Mouse (Mus musculus): ENCODE results near the gene Znrf1. TPM values are rescaled to one million over a fixed set of nuclear protein-coding genes. Genes with fewer than 3 reads are reported as not detected.

Gene Znrf1
- polyA plus RNA-seq, 1 experiment from 2014 or later = 33.8 TPM

GRCm38 (mm10) chr8:111577880-111578533 is 42.1 kb downstream of the Znrf1 start:
- Histone ChIP-seq H3K9ac (ENCODE audit: low read length) (no peak overlapping the region), H3K27ac (replicated peaks in 1 of 2; ENCODE audit: control insufficient read depth in 1 of 2, insufficient read depth in 1 of 2, low read depth in 2 of 2, low read length in 2 of 2) (no peak overlapping the region), H3K4me3 (ENCODE audit: control insufficient read depth in 1 of 2, insufficient read depth in 1 of 2, low read depth in 1 of 2, low read length in 2 of 2) (no peak overlapping the region), H3K36me3 (ENCODE audit: control insufficient read depth, insufficient read depth, low read length) (peaks cover 2% of the 10 kb centered on the region; the same call in 1 of the 2 replicates), H3K27me3 (ENCODE audit: control insufficient read depth, insufficient read depth, low read length) (no peaks in the 10 kb centered on the region), H3K9me3 (ENCODE audit: control insufficient read depth, low read length) (no peaks in the 10 kb centered on the region), H3K4me2 (ENCODE audit: low read length) (no peak overlapping the region), H3K4me1 (ENCODE audit: control insufficient read depth in 2 of 2, insufficient read depth in 2 of 2, low read length in 2 of 2) (peaks cover 3 to 16% of the 10 kb centered on the region in 2 experiments; a peak in 3 of 4 replicates)
- WGBS = 77% methylated on average over 9 of the region's 9 CpGs
- ATAC-seq (ENCODE audit: insufficient number of reproducible peaks, insufficient read depth, low FRiP score, low read depth) = no peak

GRCm38 (mm10) chr8:111579318-111579717 is 43.4 kb downstream of the Znrf1 start:
- no peak overlapping the region for H3K4me2 ChIP-seq (ENCODE audit: low read length)
- H3K27ac ChIP-seq (replicated peaks in 1 of 2; ENCODE audit: control insufficient read depth in 1 of 2, insufficient read depth in 1 of 2, low read depth in 2 of 2, low read length in 2 of 2) = no peak overlapping the region
- H3K9me3 ChIP-seq (ENCODE audit: control insufficient read depth, low read length) = no peaks in the 10 kb centered on the region
- H3K27me3 ChIP-seq (ENCODE audit: control insufficient read depth, insufficient read depth, low read length) = no peaks in the 10 kb centered on the region
- H3K4me1 ChIP-seq (ENCODE audit: control insufficient read depth in 2 of 2, insufficient read depth in 2 of 2, low read length in 2 of 2) = peaks cover 0 to 8% of the 10 kb centered on the region in 2 experiments; a peak in 1 of 4 replicates
- 94% methylated on average over 1 of the region's 1 CpGs for WGBS
- no peak for ATAC-seq (ENCODE audit: insufficient number of reproducible peaks, insufficient read depth, low FRiP score, low read depth)
- no peak overlapping the region for H3K9ac ChIP-seq (ENCODE audit: low read length)
- no peak overlapping the region for H3K4me3 ChIP-seq (ENCODE audit: control insufficient read depth in 1 of 2, insufficient read depth in 1 of 2, low read depth in 1 of 2, low read length in 2 of 2)
- peaks cover 2% of the 10 kb centered on the region; the same call in 1 of the 2 replicates for H3K36me3 ChIP-seq (ENCODE audit: control insufficient read depth, insufficient read depth, low read length)

GRCm38 (mm10) chr8:111580306-111580705 is 44.4 kb downstream of the Znrf1 start:
- no peak overlapping the region for H3K4me2 ChIP-seq (ENCODE audit: low read length)
- 70% methylated on average over 3 of the region's 3 CpGs for WGBS
- no peaks in the 10 kb centered on the region for H3K27me3 ChIP-seq (ENCODE audit: control insufficient read depth, insufficient read depth, low read length)
- no peak for ATAC-seq (ENCODE audit: insufficient number of reproducible peaks, insufficient read depth, low FRiP score, low read depth)
- H3K27ac ChIP-seq (replicated peaks in 1 of 2; ENCODE audit: control insufficient read depth in 1 of 2, insufficient read depth in 1 of 2, low read depth in 2 of 2, low read length in 2 of 2) = no peak overlapping the region
- H3K9ac ChIP-seq (ENCODE audit: low read length) = no peak overlapping the region
- H3K9me3 ChIP-seq (ENCODE audit: control insufficient read depth, low read length) = no peaks in the 10 kb centered on the region
- peaks cover 0 to 11% of the 10 kb centered on the region in 2 experiments; a peak in 2 of 4 replicates for H3K4me1 ChIP-seq (ENCODE audit: control insufficient read depth in 2 of 2, insufficient read depth in 2 of 2, low read length in 2 of 2)
- peaks cover 2% of the 10 kb centered on the region; the same call in 1 of the 2 replicates for H3K36me3 ChIP-seq (ENCODE audit: control insufficient read depth, insufficient read depth, low read length)
- no peak overlapping the region for H3K4me3 ChIP-seq (ENCODE audit: control insufficient read depth in 1 of 2, insufficient read depth in 1 of 2, low read depth in 1 of 2, low read length in 2 of 2)

- Histone ChIP-seq H3K36me3 (ENCODE audit: control insufficient read depth, insufficient read depth, low read length) (no peaks in the 10 kb centered on the region), H3K4me2 (ENCODE audit: low read length) (no peak overlapping the region), H3K27me3 (ENCODE audit: control insufficient read depth, insufficient read depth, low read length) (no peaks in the 10 kb centered on the region), H3K27ac (replicated peaks in 1 of 2; ENCODE audit: control insufficient read depth in 1 of 2, insufficient read depth in 1 of 2, low read depth in 2 of 2, low read length in 2 of 2) (no peak overlapping the region), H3K9me3 (ENCODE audit: control insufficient read depth, low read length) (no peaks in the 10 kb centered on the region), H3K4me1 (ENCODE audit: control insufficient read depth in 2 of 2, insufficient read depth in 2 of 2, low read length in 2 of 2) (peaks cover 0 to 6% of the 10 kb centered on the region in 2 experiments; a peak in 2 of 4 replicates), H3K9ac (ENCODE audit: low read length) (no peak overlapping the region), H3K4me3 (ENCODE audit: control insufficient read depth in 1 of 2, insufficient read depth in 1 of 2, low read depth in 1 of 2, low read length in 2 of 2) (no peak overlapping the region)
- WGBS = 86% methylated on average over 3 of the region's 3 CpGs
- no peak for ATAC-seq (ENCODE audit: insufficient number of reproducible peaks, insufficient read depth, low FRiP score, low read depth)
Measured at GRCm38 (mm10) chr8:111582386-111582785, 46.5 kb downstream of the Znrf1 start.

- H3K27me3 ChIP-seq (ENCODE audit: control insufficient read depth, insufficient read depth, low read length) = no peaks in the 10 kb centered on the region
- no peak overlapping the region for H3K4me3 ChIP-seq (ENCODE audit: control insufficient read depth in 1 of 2, insufficient read depth in 1 of 2, low read depth in 1 of 2, low read length in 2 of 2)
- no peak overlapping the region for H3K27ac ChIP-seq (replicated peaks in 1 of 2; ENCODE audit: control insufficient read depth in 1 of 2, insufficient read depth in 1 of 2, low read depth in 2 of 2, low read length in 2 of 2)
- no peaks in the 10 kb centered on the region for H3K36me3 ChIP-seq (ENCODE audit: control insufficient read depth, insufficient read depth, low read length)
- no peaks in the 10 kb centered on the region for H3K9me3 ChIP-seq (ENCODE audit: control insufficient read depth, low read length)
- no peak overlapping the region for H3K4me2 ChIP-seq (ENCODE audit: low read length)
- H3K9ac ChIP-seq (ENCODE audit: low read length) = no peak overlapping the region
- peaks cover 0 to 3% of the 10 kb centered on the region in 2 experiments; a peak in 1 of 4 replicates for H3K4me1 ChIP-seq (ENCODE audit: control insufficient read depth in 2 of 2, insufficient read depth in 2 of 2, low read length in 2 of 2)
- WGBS = 84% methylated on average over 3 of the region's 3 CpGs
- no peak for ATAC-seq (ENCODE audit: insufficient number of reproducible peaks, insufficient read depth, low FRiP score, low read depth)
Measured at GRCm38 (mm10) chr8:111584946-111585345, 49.0 kb downstream of the Znrf1 start.

- 83% methylated on average over 1 of the region's 1 CpGs for WGBS
- ATAC-seq (ENCODE audit: insufficient number of reproducible peaks, insufficient read depth, low FRiP score, low read depth) = no peak
Measured at GRCm38 (mm10) chr8:111587545-111588094, 51.7 kb downstream of the Znrf1 start.

GRCm38 (mm10) chr8:111588336-111588735 is 52.4 kb downstream of the Znrf1 start:
- 73% methylated on average over 2 of the region's 2 CpGs for WGBS
- H3K36me3 ChIP-seq (ENCODE audit: control insufficient read depth, insufficient read depth, low read length) = no peaks in the 10 kb centered on the region
- no peak overlapping the region for H3K4me2 ChIP-seq (ENCODE audit: low read length)
- no peak for ATAC-seq (ENCODE audit: insufficient number of reproducible peaks, insufficient read depth, low FRiP score, low read depth)
- no peak overlapping the region for H3K4me3 ChIP-seq (ENCODE audit: control insufficient read depth in 1 of 2, insufficient read depth in 1 of 2, low read depth in 1 of 2, low read length in 2 of 2)
- no peak overlapping the region for H3K27ac ChIP-seq (replicated peaks in 1 of 2; ENCODE audit: control insufficient read depth in 1 of 2, insufficient read depth in 1 of 2, low read depth in 2 of 2, low read length in 2 of 2)
- no peaks in the 10 kb centered on the region for H3K9me3 ChIP-seq (ENCODE audit: control insufficient read depth, low read length)
- H3K4me1 ChIP-seq (ENCODE audit: control insufficient read depth in 2 of 2, insufficient read depth in 2 of 2, low read length in 2 of 2) = peaks cover 7 to 18% of the 10 kb centered on the region in 2 experiments
- no peaks in the 10 kb centered on the region for H3K27me3 ChIP-seq (ENCODE audit: control insufficient read depth, insufficient read depth, low read length)
- H3K9ac ChIP-seq (ENCODE audit: low read length) = no peak overlapping the region

More at GRCm38 (mm10) chr8:111587545-111588094, 51.7 kb downstream of the Znrf1 start:
- Histone ChIP-seq H3K27ac (replicated peaks in 1 of 2; ENCODE audit: control insufficient read depth in 1 of 2, insufficient read depth in 1 of 2, low read depth in 2 of 2, low read length in 2 of 2) (no peak overlapping the region), H3K4me3 (ENCODE audit: control insufficient read depth in 1 of 2, insufficient read depth in 1 of 2, low read depth in 1 of 2, low read length in 2 of 2) (no peak overlapping the region), H3K27me3 (ENCODE audit: control insufficient read depth, insufficient read depth, low read length) (no peaks in the 10 kb centered on the region), H3K4me1 (ENCODE audit: control insufficient read depth in 2 of 2, insufficient read depth in 2 of 2, low read length in 2 of 2) (peaks cover 2 to 11% of the 10 kb centered on the region in 2 experiments), H3K4me2 (ENCODE audit: low read length) (no peak overlapping the region), H3K9me3 (ENCODE audit: control insufficient read depth, low read length) (no peaks in the 10 kb centered on the region), H3K36me3 (ENCODE audit: control insufficient read depth, insufficient read depth, low read length) (no peaks in the 10 kb centered on the region), H3K9ac (ENCODE audit: low read length) (no peak overlapping the region)
